Mouse (Mus musculus) heart, postnatal 0 days (tissue): ENCODE results near the gene Nol12.

ENCODE experiments used
- CTCF ChIP-seq: IDR thresholded peaks from 2 replicates; pipeline ENCODE4 v1.5.1; 2016; ENCODE audit warnings: antibody characterized with exemption, control low read depth, low read depth
- EP300 ChIP-seq: IDR thresholded peaks from 2 replicates; pipeline ENCODE4 v1.6.1; 2016; ENCODE audit warnings: antibody characterized with exemption, low read depth

DNA sequence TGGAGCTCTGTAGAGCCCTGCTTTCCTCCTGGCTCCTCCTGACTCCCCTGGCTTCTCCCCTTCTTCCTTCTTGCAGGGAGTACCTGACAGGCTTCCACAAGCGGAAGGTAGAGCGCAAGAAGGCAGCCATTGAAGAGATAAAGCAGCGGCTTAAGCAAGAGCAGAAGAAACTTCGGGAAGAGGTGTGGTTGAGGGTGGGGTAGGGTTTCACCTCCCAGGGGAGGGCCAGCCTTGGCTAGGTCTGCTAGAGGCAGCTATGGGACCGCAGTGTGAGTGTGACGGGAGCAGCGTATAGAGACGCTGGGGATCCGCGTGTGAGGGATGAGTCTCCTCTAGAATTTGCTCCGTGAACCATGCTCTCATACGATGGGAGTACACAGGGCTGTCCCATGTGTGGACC is 1.7 kb downstream of the Nol12 start:
- TF ChIP-seq EP300: no peak
- TF ChIP-seq CTCF: no peak
